Mouse (Mus musculus): ENCODE measurements around the gene Mlx. TPM values are rescaled to one million over a fixed set of nuclear protein-coding genes. Genes with fewer than 3 reads are reported as not detected.

The Mlx gene
- total and polyA plus RNA-seq, 3 experiments = 13.0 to 45.9 (median 40.5) TPM

- TF ChIP-seq GATA2 (IDR thresholded peaks at IDR 0.05; ENCODE audit: borderline replicate concordance, low read depth, low read length) = no peak
- TF ChIP-seq GATA1 (IDR thresholded peaks at IDR 0.05; ENCODE audit: borderline replicate concordance, low read length) = no peak
- no peak for TF ChIP-seq TAL1 (conservative IDR thresholded peaks at IDR 0.05; ENCODE audit: low read depth, low read length)
- no peak for TF ChIP-seq CTCF (IDR thresholded peaks at IDR 0.05; ENCODE audit: low read depth, low read length)
- no peak for TF ChIP-seq POLR2AphosphoS5 (IDR thresholded peaks at IDR 0.05; ENCODE audit: insufficient replicate concordance, low read depth, low read length)
- H3K9me3 ChIP-seq (replicated peaks) = no peaks in the 10 kb centered on the region
- H3K4me1 ChIP-seq (ENCODE audit: insufficient read depth, low read depth, low read length) = peaks cover 81% of the 10 kb centered on the region
- peaks cover 68% of the 10 kb centered on the region for H3K36me3 ChIP-seq (replicated peaks)
- H3K27me3 ChIP-seq (ENCODE audit: insufficient read depth, low read length) = no peaks in the 10 kb centered on the region
- H3K4me3 ChIP-seq (ENCODE audit: low read depth, low read length) = peak overlapping the region; percentile 2; the same call in 1 of the 2 replicates
- DNase-seq (ENCODE audit: low spot score) (no peak), ATAC-seq (ENCODE audit: extremely low read depth, insufficient number of reproducible peaks, low FRiP score, poor library complexity, severe bottlenecking) (no peak)
Measured at GRCm38 (mm10) chr11:101085617-101086322, 1.3 kb upstream of the Mlx start.

GRCm38 (mm10) chr11:101086323-101086674, 778 bp upstream of the Mlx start:
- H3K4me3 ChIP-seq (ENCODE audit: low read depth, low read length) = peak overlapping the region; percentile 80
- DNase-seq (ENCODE audit: low spot score) (no peak), ATAC-seq (ENCODE audit: extremely low read depth, insufficient number of reproducible peaks, low FRiP score, poor library complexity, severe bottlenecking) (no peak)
- H3K36me3 ChIP-seq (replicated peaks) = peaks cover 73% of the 10 kb centered on the region
- no peaks in the 10 kb centered on the region for H3K27me3 ChIP-seq (ENCODE audit: insufficient read depth, low read length)
- H3K9me3 ChIP-seq (replicated peaks) = no peaks in the 10 kb centered on the region
- no peak for TF ChIP-seq TAL1 (conservative IDR thresholded peaks at IDR 0.05; ENCODE audit: low read depth, low read length)
- TF ChIP-seq CTCF (IDR thresholded peaks at IDR 0.05; ENCODE audit: low read depth, low read length) = no peak
- no peak for TF ChIP-seq POLR2AphosphoS5 (IDR thresholded peaks at IDR 0.05; ENCODE audit: insufficient replicate concordance, low read depth, low read length)
- TF ChIP-seq GATA1 (IDR thresholded peaks at IDR 0.05; ENCODE audit: borderline replicate concordance, low read length) = no peak
- no peak for TF ChIP-seq GATA2 (IDR thresholded peaks at IDR 0.05; ENCODE audit: borderline replicate concordance, low read depth, low read length)
- H3K4me1 ChIP-seq (ENCODE audit: insufficient read depth, low read depth, low read length) = peaks cover 80% of the 10 kb centered on the region

- TF ChIP-seq GATA1 (IDR thresholded peaks at IDR 0.05; ENCODE audit: borderline replicate concordance, low read length) = no peak
- TF ChIP-seq GATA2 (IDR thresholded peaks at IDR 0.05; ENCODE audit: borderline replicate concordance, low read depth, low read length) = no peak
- no peak for TF ChIP-seq CTCF (IDR thresholded peaks at IDR 0.05; ENCODE audit: low read depth, low read length)
- no peak for TF ChIP-seq TAL1 (conservative IDR thresholded peaks at IDR 0.05; ENCODE audit: low read depth, low read length)
- TF ChIP-seq POLR2AphosphoS5 (IDR thresholded peaks at IDR 0.05; ENCODE audit: insufficient replicate concordance, low read depth, low read length) = no peak
- no peak for DNase-seq (ENCODE audit: low spot score)
Measured at GRCm38 (mm10) chr11:101087682-101088055, 592 bp downstream of the Mlx start.

GRCm38 (mm10) chr11:101089931-101090330, 2.9 kb downstream of the Mlx start:
- no peak for DNase-seq (ENCODE audit: low spot score)
- no peaks in the 10 kb centered on the region for H3K9me3 ChIP-seq (replicated peaks)
- no peak for TF ChIP-seq TAL1 (conservative IDR thresholded peaks at IDR 0.05; ENCODE audit: low read depth, low read length)
- no peak for TF ChIP-seq GATA2 (IDR thresholded peaks at IDR 0.05; ENCODE audit: borderline replicate concordance, low read depth, low read length)
- TF ChIP-seq POLR2AphosphoS5 (IDR thresholded peaks at IDR 0.05; ENCODE audit: insufficient replicate concordance, low read depth, low read length) = no peak
- no peak for TF ChIP-seq GATA1 (IDR thresholded peaks at IDR 0.05; ENCODE audit: borderline replicate concordance, low read length)
- TF ChIP-seq CTCF (IDR thresholded peaks at IDR 0.05; ENCODE audit: low read depth, low read length) = no peak
- no peak for ATAC-seq (ENCODE audit: extremely low read depth, insufficient number of reproducible peaks, low FRiP score, poor library complexity, severe bottlenecking)
- no peaks in the 10 kb centered on the region for H3K27me3 ChIP-seq (ENCODE audit: insufficient read depth, low read length)
- peaks cover 75% of the 10 kb centered on the region for H3K4me1 ChIP-seq (ENCODE audit: insufficient read depth, low read depth, low read length)
- H3K4me3 ChIP-seq (ENCODE audit: low read depth, low read length) = no peak overlapping the region
- peaks cover 86% of the 10 kb centered on the region for H3K36me3 ChIP-seq (replicated peaks)

More at GRCm38 (mm10) chr11:101087682-101088055, 592 bp downstream of the Mlx start:
- H3K4me3 ChIP-seq (ENCODE audit: low read depth, low read length) = peak overlapping the region; percentile 80
- no peaks in the 10 kb centered on the region for H3K27me3 ChIP-seq (ENCODE audit: insufficient read depth, low read length)
- H3K36me3 ChIP-seq (replicated peaks) = peaks cover 87% of the 10 kb centered on the region
- no peaks in the 10 kb centered on the region for H3K9me3 ChIP-seq (replicated peaks)
- no peak for ATAC-seq (ENCODE audit: extremely low read depth, insufficient number of reproducible peaks, low FRiP score, poor library complexity, severe bottlenecking)
- H3K4me1 ChIP-seq (ENCODE audit: insufficient read depth, low read depth, low read length) = peaks cover 78% of the 10 kb centered on the region

GRCm38 (mm10) chr11:101094930-101095313, 7.8 kb downstream of the Mlx start:
- Histone ChIP-seq H3K4me1 (ENCODE audit: insufficient read depth, low read depth, low read length) (peaks cover 41% of the 10 kb centered on the region), H3K27me3 (ENCODE audit: insufficient read depth, low read length) (no peaks in the 10 kb centered on the region), H3K36me3 (replicated peaks) (peaks cover 78% of the 10 kb centered on the region), H3K4me3 (ENCODE audit: low read depth, low read length) (peak overlapping the region; percentile 79), H3K9me3 (replicated peaks) (no peaks in the 10 kb centered on the region)
- DNase-seq (ENCODE audit: low spot score) = no peak
- TF ChIP-seq GATA1 (IDR thresholded peaks at IDR 0.05; ENCODE audit: borderline replicate concordance, low read length) = no peak
- no peak for TF ChIP-seq CTCF (IDR thresholded peaks at IDR 0.05; ENCODE audit: low read depth, low read length)
- ATAC-seq (ENCODE audit: extremely low read depth, insufficient number of reproducible peaks, low FRiP score, poor library complexity, severe bottlenecking) = no peak

GRCm38 (mm10) chr11:101095314-101096024, 8.4 kb downstream of the Mlx start, which contains the start of gene Psmc3ip:
Gene Psmc3ip, minus strand, starts transcription at chr11:101095436.
- Histone ChIP-seq H3K9me3 (replicated peaks) (no peaks in the 10 kb centered on the region), H3K4me1 (ENCODE audit: insufficient read depth, low read depth, low read length) (peaks cover 41% of the 10 kb centered on the region), H3K27me3 (ENCODE audit: insufficient read depth, low read length) (no peaks in the 10 kb centered on the region), H3K36me3 (replicated peaks) (peaks cover 78% of the 10 kb centered on the region), H3K4me3 (ENCODE audit: low read depth, low read length) (peak within 1 kb of the TSS; percentile 79)
- DNase-seq (ENCODE audit: low spot score) (peak; percentile 99), ATAC-seq (ENCODE audit: extremely low read depth, insufficient number of reproducible peaks, low FRiP score, poor library complexity, severe bottlenecking) (peak; percentile 92)
- TF ChIP-seq GATA2 (IDR thresholded peaks at IDR 0.05; ENCODE audit: borderline replicate concordance, low read depth, low read length) = no peak
- no peak for TF ChIP-seq TAL1 (conservative IDR thresholded peaks at IDR 0.05; ENCODE audit: low read depth, low read length)
- TF ChIP-seq CTCF (IDR thresholded peaks at IDR 0.05; ENCODE audit: low read depth, low read length) = no peak; the same call in 1 of the 2 replicates
- TF ChIP-seq GATA1 (IDR thresholded peaks at IDR 0.05; ENCODE audit: borderline replicate concordance, low read length) = no peak
- TF ChIP-seq POLR2AphosphoS5 (IDR thresholded peaks at IDR 0.05; ENCODE audit: insufficient replicate concordance, low read depth, low read length) = no peak
